Mouse (Mus musculus): ENCODE measurements at regions not wholly inside any gene's neighbourhood (a gene's known extent, or its start where the extent isn't known, plus 50 kb on each side); places are given as distances from the start of the nearest gene placed in this dataset.

DNA sequence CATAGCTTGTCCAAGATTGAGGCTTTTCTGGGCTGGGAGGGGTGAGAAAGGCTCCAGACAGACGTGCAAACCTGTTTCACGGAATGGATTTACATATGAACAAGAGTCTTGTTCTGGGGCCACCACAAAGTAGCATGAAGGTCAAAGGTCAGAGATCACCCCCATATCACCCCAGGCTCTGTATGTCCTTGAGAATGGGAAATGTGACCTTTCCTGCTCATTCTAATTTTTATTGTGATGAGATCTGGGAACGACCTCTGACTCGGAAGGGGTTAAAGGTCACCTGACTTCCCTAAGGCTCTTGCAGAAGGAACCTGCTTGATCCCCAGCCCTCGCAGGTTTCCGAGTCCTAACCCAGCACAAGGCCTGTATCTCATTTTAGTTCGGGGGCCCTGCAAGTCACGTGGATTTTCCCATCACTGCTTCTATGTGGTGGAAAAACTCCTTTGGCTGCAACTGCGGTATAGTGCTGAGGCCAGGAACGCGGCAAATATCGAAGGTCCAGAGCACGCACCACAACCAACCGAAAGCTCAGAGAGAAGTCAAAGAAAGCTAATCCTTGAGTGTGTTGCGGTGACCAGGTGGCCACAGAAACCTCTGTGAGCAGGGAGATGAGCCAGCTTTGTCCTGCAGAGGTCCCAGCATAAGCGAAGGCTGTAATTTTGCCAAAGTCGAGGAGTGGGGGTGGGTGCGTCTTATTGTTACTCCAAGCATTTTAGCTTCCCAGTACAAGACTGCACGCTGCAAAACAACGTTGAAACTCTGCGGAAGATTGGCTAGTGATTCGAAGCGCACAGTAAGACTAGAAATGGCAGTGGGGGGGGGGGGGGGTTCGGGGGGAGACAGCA, 166.1 kb upstream of the Gm3448 start:
- Histone ChIP-seq H3K4me1 (peaks cover 43% of the 10 kb centered on the region), H3K27ac (replicated peaks) (peak overlapping the region; percentile 78), H3K4me3 (peak overlapping the region; percentile 52), H3K27me3 (replicated peaks; ENCODE audit: low read depth, poor library complexity, severe bottlenecking) (peaks cover 8% of the 10 kb centered on the region; the same call in 1 of the 2 replicates), H3K36me3 (replicated peaks) (no peaks in the 10 kb centered on the region), H3K9me3 (no peaks in the 10 kb centered on the region)
- peak; percentile 47 for DNase-seq (ENCODE audit: low spot score)
- WGBS: 14% methylated on average over 24 of the region's 24 CpGs

DNA sequence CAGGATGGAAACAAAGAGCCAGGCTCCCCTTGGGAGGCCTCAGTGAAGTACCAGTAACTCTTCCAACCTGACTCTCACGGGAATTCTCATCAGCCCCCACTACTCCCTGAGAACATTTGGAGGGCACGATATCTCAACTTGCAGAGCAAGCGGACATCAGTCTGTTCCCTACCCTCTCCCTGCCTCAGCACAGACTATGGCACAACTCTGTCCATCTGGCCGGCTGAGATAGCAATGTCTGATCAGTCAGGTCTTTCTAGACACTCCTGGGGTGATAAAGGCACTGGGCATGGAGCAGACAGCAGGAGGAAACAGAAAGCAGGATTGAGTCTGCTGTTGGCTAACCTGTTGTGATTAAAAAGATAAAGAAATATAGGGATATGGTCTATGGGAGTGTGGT, 164.5 kb upstream of the Gm3448 start:
- DNase-seq (ENCODE audit: low spot score): no peak
- Histone ChIP-seq H3K27ac (replicated peaks) (peak overlapping the region; percentile 30), H3K36me3 (replicated peaks) (no peaks in the 10 kb centered on the region), H3K9me3 (no peaks in the 10 kb centered on the region), H3K27me3 (replicated peaks; ENCODE audit: low read depth, poor library complexity, severe bottlenecking) (peaks cover 8% of the 10 kb centered on the region; the same call in 1 of the 2 replicates), H3K4me1 (peaks cover 43% of the 10 kb centered on the region), H3K4me3 (no peak overlapping the region)
- WGBS: 70% methylated on average over 4 of the region's 4 CpGs

- DNase-seq (ENCODE audit: low spot score): no peak
- Histone ChIP-seq H3K4me1 (peaks cover 43% of the 10 kb centered on the region), H3K9me3 (no peaks in the 10 kb centered on the region), H3K4me3 (no peak overlapping the region), H3K27me3 (replicated peaks; ENCODE audit: low read depth, poor library complexity, severe bottlenecking) (peaks cover 8% of the 10 kb centered on the region; the same call in 1 of the 2 replicates), H3K27ac (replicated peaks) (no peak overlapping the region), H3K36me3 (replicated peaks) (no peaks in the 10 kb centered on the region)
- WGBS: 48% methylated on average over 1 of the region's 1 CpGs
These were observed 163.2 kb upstream of the Gm3448 start for GRCm38 (mm10) chr17:15204524-15204923.

GRCm38 (mm10) chr17:15199235-15199634, 157.9 kb upstream of the Gm3448 start:
- 37% methylated on average over 3 of the region's 3 CpGs for WGBS
- Histone ChIP-seq H3K4me1 (peaks cover 36% of the 10 kb centered on the region), H3K4me3 (no peak overlapping the region), H3K27ac (replicated peaks) (peak overlapping the region; percentile 32), H3K27me3 (replicated peaks; ENCODE audit: low read depth, poor library complexity, severe bottlenecking) (peaks cover 21% of the 10 kb centered on the region), H3K36me3 (replicated peaks) (no peaks in the 10 kb centered on the region), H3K9me3 (no peaks in the 10 kb centered on the region)
- no peak for DNase-seq (ENCODE audit: low spot score)

DNA sequence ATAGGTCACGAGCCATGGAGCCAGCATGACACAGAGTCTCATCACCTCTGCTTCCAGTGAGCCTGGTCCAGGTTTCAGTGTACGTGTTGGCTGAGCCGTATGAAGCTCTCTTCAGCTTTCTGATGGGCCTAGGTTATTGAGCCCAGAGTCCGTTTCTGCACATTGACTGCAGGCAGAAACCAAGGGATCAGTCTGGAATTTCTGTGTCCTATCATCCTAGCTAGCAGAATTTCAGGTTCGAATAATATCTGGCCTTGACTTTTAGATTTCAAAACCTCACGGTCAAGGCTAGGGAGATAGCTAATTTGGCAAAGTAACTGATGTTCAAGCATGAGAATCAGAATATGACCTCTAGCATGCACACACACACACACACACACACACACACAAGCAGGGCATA, 156.0 kb upstream of the Gm3448 start:
- H3K36me3 ChIP-seq (replicated peaks): no peaks in the 10 kb centered on the region
- no peak overlapping the region for H3K27ac ChIP-seq (replicated peaks)
- WGBS: 88% methylated on average over 6 of the region's 6 CpGs
- H3K4me1 ChIP-seq: peaks cover 52% of the 10 kb centered on the region
- H3K27me3 ChIP-seq (replicated peaks; ENCODE audit: low read depth, poor library complexity, severe bottlenecking): peaks cover 24% of the 10 kb centered on the region
- no peaks in the 10 kb centered on the region for H3K9me3 ChIP-seq
- no peak for DNase-seq (ENCODE audit: low spot score)
- no peak overlapping the region for H3K4me3 ChIP-seq

GRCm38 (mm10) chr17:15195819-15196218, 154.5 kb upstream of the Gm3448 start:
- no peaks in the 10 kb centered on the region for H3K36me3 ChIP-seq (replicated peaks)
- H3K9me3 ChIP-seq: no peaks in the 10 kb centered on the region
- H3K27me3 ChIP-seq (replicated peaks; ENCODE audit: low read depth, poor library complexity, severe bottlenecking): peaks cover 24% of the 10 kb centered on the region
- no peak overlapping the region for H3K27ac ChIP-seq (replicated peaks)
- peaks cover 54% of the 10 kb centered on the region for H3K4me1 ChIP-seq
- H3K4me3 ChIP-seq: no peak overlapping the region
- DNase-seq (ENCODE audit: low spot score): no peak
- WGBS: 85% methylated on average over 2 of the region's 2 CpGs

DNA sequence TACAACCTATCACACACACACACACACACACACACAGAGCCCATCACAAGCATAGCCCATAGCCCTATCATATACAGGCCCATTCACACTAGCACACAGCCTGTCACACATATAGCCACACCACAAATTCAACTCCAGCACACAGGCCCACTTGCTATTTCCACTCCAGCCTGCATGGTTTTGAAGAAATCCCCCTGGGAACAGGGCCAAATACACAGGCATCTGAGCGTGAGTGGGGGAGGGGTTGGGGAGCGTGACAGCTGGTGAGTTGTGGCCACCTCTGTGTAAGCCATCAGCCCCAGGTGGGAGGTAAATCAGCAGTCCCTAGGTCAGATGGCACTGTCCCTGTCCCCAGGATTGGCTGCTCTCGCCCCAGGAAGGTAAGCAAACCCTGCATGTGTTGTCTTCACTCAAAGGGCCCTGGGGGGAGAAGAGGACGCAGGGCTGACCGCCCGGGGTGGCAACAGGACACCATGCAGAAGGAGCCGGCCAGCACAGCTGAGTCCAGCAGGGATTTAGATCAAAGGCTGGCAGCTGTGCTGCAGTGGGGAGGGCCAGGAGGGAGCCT, 153.6 kb upstream of the Gm3448 start:
- peak overlapping the region; percentile 73 for H3K27ac ChIP-seq (replicated peaks)
- H3K27me3 ChIP-seq (replicated peaks; ENCODE audit: low read depth, poor library complexity, severe bottlenecking): peaks cover 24% of the 10 kb centered on the region
- no peaks in the 10 kb centered on the region for H3K9me3 ChIP-seq
- 13% methylated on average over 7 of the region's 7 CpGs for WGBS
- no peaks in the 10 kb centered on the region for H3K36me3 ChIP-seq (replicated peaks)
- DNase-seq (ENCODE audit: low spot score): peak; percentile 48
- no peak overlapping the region for H3K4me3 ChIP-seq
- peaks cover 54% of the 10 kb centered on the region for H3K4me1 ChIP-seq

GRCm38 (mm10) chr17:15193831-15194230, 152.5 kb upstream of the Gm3448 start:
- H3K27ac ChIP-seq (replicated peaks): no peak overlapping the region
- peaks cover 24% of the 10 kb centered on the region for H3K27me3 ChIP-seq (replicated peaks; ENCODE audit: low read depth, poor library complexity, severe bottlenecking)
- DNase-seq (ENCODE audit: low spot score): no peak
- H3K4me1 ChIP-seq: peaks cover 47% of the 10 kb centered on the region
- WGBS: 61% methylated on average over 6 of the region's 6 CpGs
- H3K9me3 ChIP-seq: no peaks in the 10 kb centered on the region
- H3K36me3 ChIP-seq (replicated peaks): no peaks in the 10 kb centered on the region
- no peak overlapping the region for H3K4me3 ChIP-seq

DNA sequence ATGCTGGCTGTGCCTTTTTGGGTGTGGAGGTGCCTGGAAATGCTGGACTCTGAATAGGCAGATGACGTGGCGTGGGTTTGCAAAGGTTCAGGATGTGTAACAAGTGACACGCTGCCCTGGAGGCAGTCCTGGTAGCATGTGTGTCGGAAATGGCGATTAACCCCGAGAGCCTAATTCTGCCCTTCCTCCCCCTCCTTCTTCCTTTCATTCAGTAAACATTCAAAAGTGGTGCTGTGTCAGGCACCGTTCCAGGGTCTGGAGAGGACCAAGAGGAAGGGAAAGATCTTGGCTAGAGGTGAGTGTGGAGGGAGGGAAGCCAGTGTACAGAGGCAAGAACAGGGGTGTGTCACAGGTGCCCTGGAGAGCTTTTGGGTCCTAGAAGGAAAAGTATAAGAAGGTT, 151.5 kb upstream of the Gm3448 start:
- no peak overlapping the region for H3K27ac ChIP-seq (replicated peaks)

GRCm38 (mm10) chr17:15185217-15185616, 143.9 kb upstream of the Gm3448 start:
- 0 out of 2 replicates have a peak, but pooled peaks cover 8% of the 10 kb centered on the region for H3K27me3 ChIP-seq (replicated peaks; ENCODE audit: low read depth, poor library complexity, severe bottlenecking)
- no peaks in the 10 kb centered on the region for H3K36me3 ChIP-seq (replicated peaks)
- no peak overlapping the region for H3K27ac ChIP-seq (replicated peaks)
- H3K9me3 ChIP-seq: no peaks in the 10 kb centered on the region
- no peak for DNase-seq (ENCODE audit: low spot score)
- WGBS: 11% methylated on average over 5 of the region's 5 CpGs
- peaks cover 33% of the 10 kb centered on the region for H3K4me1 ChIP-seq
- no peak overlapping the region for H3K4me3 ChIP-seq

More for the DNA sequence above, 151.5 kb upstream of the Gm3448 start:
- no peaks in the 10 kb centered on the region for H3K9me3 ChIP-seq
- no peak overlapping the region for H3K4me3 ChIP-seq
- WGBS: 35% methylated on average over 7 of the region's 7 CpGs
- H3K36me3 ChIP-seq (replicated peaks): no peaks in the 10 kb centered on the region
- H3K4me1 ChIP-seq: peaks cover 39% of the 10 kb centered on the region
- no peak for DNase-seq (ENCODE audit: low spot score)
- H3K27me3 ChIP-seq (replicated peaks; ENCODE audit: low read depth, poor library complexity, severe bottlenecking): peaks cover 24% of the 10 kb centered on the region

- DNase-seq (ENCODE audit: low spot score): no peak
- 0 out of 2 replicates have a peak, but pooled peaks cover 8% of the 10 kb centered on the region for H3K27me3 ChIP-seq (replicated peaks; ENCODE audit: low read depth, poor library complexity, severe bottlenecking)
- 79% methylated on average over 6 of the region's 6 CpGs for WGBS
- H3K4me3 ChIP-seq: no peak overlapping the region
- peaks cover 40% of the 10 kb centered on the region for H3K4me1 ChIP-seq
- no peak overlapping the region for H3K27ac ChIP-seq (replicated peaks)
- H3K36me3 ChIP-seq (replicated peaks): no peaks in the 10 kb centered on the region
- H3K9me3 ChIP-seq: no peaks in the 10 kb centered on the region
These were observed 142.5 kb upstream of the Gm3448 start for GRCm38 (mm10) chr17:15183800-15184199.

GRCm38 (mm10) chr17:15182105-15182504, 140.8 kb upstream of the Gm3448 start:
- DNase-seq (ENCODE audit: low spot score): no peak
- Histone ChIP-seq H3K36me3 (replicated peaks) (no peaks in the 10 kb centered on the region), H3K4me1 (peaks cover 40% of the 10 kb centered on the region), H3K27ac (replicated peaks) (no peak overlapping the region), H3K4me3 (no peak overlapping the region), H3K9me3 (no peaks in the 10 kb centered on the region), H3K27me3 (replicated peaks; ENCODE audit: low read depth, poor library complexity, severe bottlenecking) (0 out of 2 replicates have a peak, but pooled peaks cover 8% of the 10 kb centered on the region)
- 41% methylated on average over 4 of the region's 4 CpGs for WGBS

All from embryonic facial prominence, embryonic 10.5 days (tissue).